Mouse (Mus musculus) hindbrain, embryonic 16.5 days (tissue): ENCODE measurements at regions not wholly inside any gene's neighbourhood (a gene's known extent, or its start where the extent isn't known, plus 50 kb on each side); places are given as distances from the start of the nearest gene placed in this dataset.

ENCODE experiments used
- ATAC-seq: fragments of 200-750 bp; cut with Nextera tagmentation; 2 replicates; pipeline ENCODE4 v1.8.0; 2017; ENCODE audit warnings: moderate TSS enrichment, moderate library complexity
- H3K27ac ChIP-seq: fragments of 300-500 bp; sonication (generic); 2 replicates; pipeline ENCODE4 v1.5.1; 2014; ENCODE audit warnings: low read depth, mild to moderate bottlenecking, control low read depth, low read length, moderate library complexity
- H3K27me3 ChIP-seq: fragments of 300-500 bp; sonication (generic); replicated peaks from 2 replicates; pipeline ENCODE4 v1.6.1; 2014; ENCODE audit warnings: low read length; ENCODE audit not compliant: control insufficient read depth, insufficient read depth
- H3K36me3 ChIP-seq: fragments of 300-500 bp; sonication (generic); 2 replicates; pipeline ENCODE4 v1.6.1; 2014; ENCODE audit warnings: mild to moderate bottlenecking, low read length, moderate library complexity, mixed read lengths; ENCODE audit not compliant: control insufficient read depth, insufficient read depth
- H3K4me1 ChIP-seq: fragments of 300-500 bp; sonication (generic); 2 replicates; pipeline ENCODE4 v1.6.1; 2014; ENCODE audit warnings: low read depth, low read length; ENCODE audit not compliant: control insufficient read depth, insufficient read depth
- H3K4me2 ChIP-seq: fragments of 300-500 bp; sonication (generic); 2 replicates; pipeline ENCODE4 v1.6.1; 2014; ENCODE audit warnings: mild to moderate bottlenecking, low read length, control low read depth, moderate library complexity
- H3K4me3 ChIP-seq: fragments of 300-500 bp; sonication (generic); 2 replicates; pipeline ENCODE4 v1.5.1; 2014; ENCODE audit warnings: mild to moderate bottlenecking, low read length, control low read depth, moderate library complexity
- H3K9ac ChIP-seq: fragments of 300-500 bp; sonication (generic); 2 replicates; pipeline ENCODE4 v1.6.1; 2014; ENCODE audit warnings: low read depth, mild to moderate bottlenecking, control low read depth, low read length, moderate library complexity
- H3K9me3 ChIP-seq: fragments of 300-500 bp; sonication (generic); 2 replicates; pipeline ENCODE4 v1.6.1; 2014; ENCODE audit warnings: mild to moderate bottlenecking, low read length, moderate library complexity; ENCODE audit not compliant: control insufficient read depth
- WGBS: fragments of 180-500 bp; shearing (Covaris S2); extraction: QIAGEN DNeasy Blood & Tissue Kit; methylation state at CpG from one replicate; pipeline ENCODE4 v1.1.7; 2014; 5-methylcytosine and 5-hydroxymethylcytosine counted together

DNA sequence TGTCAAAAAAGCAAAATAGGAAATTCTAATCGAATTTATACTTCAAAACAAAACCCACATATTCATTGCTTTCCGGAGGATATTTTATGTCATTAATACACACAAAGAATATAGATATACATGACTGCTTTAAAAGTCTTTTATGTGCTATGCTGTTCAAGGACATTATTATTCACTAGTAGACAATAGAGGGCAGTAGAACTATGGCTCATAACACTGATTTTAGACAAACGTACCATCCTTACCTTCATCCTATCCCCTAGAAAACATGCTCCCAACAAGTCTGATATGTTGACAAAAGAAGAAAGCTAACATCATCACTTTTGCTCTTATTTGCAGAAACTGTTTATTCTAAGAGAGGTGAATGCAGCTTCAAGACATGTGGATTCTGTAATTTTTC, 566.8 kb downstream of the Gabrg2 start:
- no peaks in the 10 kb centered on the region for H3K9me3 ChIP-seq
- no peak overlapping the region for H3K4me3 ChIP-seq
- no peaks in the 10 kb centered on the region for H3K4me1 ChIP-seq
- no peak overlapping the region for H3K4me2 ChIP-seq
- WGBS: 63% methylated on average over 3 of the region's 3 CpGs
- H3K9ac ChIP-seq: no peak overlapping the region
- H3K36me3 ChIP-seq: no peaks in the 10 kb centered on the region
- no peak overlapping the region for H3K27ac ChIP-seq
- H3K27me3 ChIP-seq: no peaks in the 10 kb centered on the region
- no peak for ATAC-seq

DNA sequence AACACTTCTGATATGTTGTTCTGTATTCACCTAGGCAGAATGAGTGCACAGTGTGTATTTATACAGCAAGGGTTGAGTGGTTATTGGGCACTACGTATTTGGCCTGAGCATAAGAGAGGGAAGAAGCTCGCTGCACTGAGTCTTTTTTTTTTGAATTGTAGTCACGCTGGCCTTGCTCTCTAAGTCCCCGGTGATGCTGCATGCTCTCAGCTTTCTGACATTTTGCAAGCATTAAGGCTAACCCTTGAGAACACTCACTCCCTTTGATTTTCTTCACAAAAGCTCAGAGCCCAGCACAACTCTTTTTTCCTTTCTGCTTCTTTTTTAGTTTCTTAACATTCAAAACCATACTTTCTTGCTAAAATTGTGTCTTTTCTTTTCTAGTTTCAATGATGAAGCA, 575.1 kb downstream of the Gabrg2 start:
- no peaks in the 10 kb centered on the region for H3K9me3 ChIP-seq
- no peak for ATAC-seq
- 57% methylated on average over 4 of the region's 4 CpGs for WGBS
- H3K4me1 ChIP-seq: no peaks in the 10 kb centered on the region
- H3K27ac ChIP-seq: no peak overlapping the region
- no peak overlapping the region for H3K4me2 ChIP-seq
- no peaks in the 10 kb centered on the region for H3K27me3 ChIP-seq
- H3K9ac ChIP-seq: no peak overlapping the region
- no peak overlapping the region for H3K4me3 ChIP-seq
- no peaks in the 10 kb centered on the region for H3K36me3 ChIP-seq
